Mouse (Mus musculus): Measurements from ENCODE around the gene Sucla2. TPM values are rescaled to one million over a fixed set of nuclear protein-coding genes. Genes with fewer than 3 reads are reported as not detected.
"Not testable (repeated sequence)": the region's sequence is repeated elsewhere in the genome, so short reads cannot be mapped to it uniquely, and the experiment has no call there.

The Sucla2 gene
- polyA plus RNA-seq, 1 experiment: 13.9 TPM

DNA sequence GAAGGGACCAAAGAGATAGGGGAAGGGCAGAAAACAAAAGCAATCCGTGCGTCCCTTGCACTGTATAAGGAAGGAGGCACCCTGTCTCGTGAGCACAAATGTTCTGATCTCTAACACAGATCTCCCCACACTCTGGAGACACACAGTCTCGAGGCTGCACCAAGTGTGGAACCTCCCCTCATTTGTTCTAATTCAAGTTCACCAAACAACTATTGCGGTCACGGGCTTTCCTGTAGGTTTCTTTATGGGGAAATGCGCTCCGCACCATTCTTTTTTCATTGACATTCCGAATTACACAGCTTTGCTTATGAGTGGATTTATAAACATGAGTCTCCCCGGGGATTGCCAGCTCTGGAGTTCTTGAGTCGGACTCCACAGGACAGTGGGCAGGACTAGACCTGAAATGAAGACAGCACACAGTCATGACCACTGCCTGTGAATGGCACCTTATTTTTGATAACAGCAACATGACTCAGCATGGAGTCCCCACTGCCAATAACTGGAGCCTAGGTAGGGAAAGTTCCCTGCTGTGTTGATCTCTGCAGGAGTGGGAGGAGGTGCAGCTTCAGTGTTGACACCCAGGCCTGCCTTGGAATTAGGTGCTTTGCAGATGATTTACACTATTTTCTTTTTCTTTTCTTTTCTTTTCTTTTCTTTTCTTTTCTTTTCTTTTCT, 17.3 kb upstream of the Sucla2 start:
- 31% methylated on average over 11 of the region's 11 CpGs for WGBS
- H3K4me3 ChIP-seq (replicated peaks; ENCODE audit: extremely low read depth, low read depth, low read length): no peak overlapping the region
- no peak for DNase-seq
- peaks cover 15% of the 10 kb centered on the region for H3K4me1 ChIP-seq (ENCODE audit: control insufficient read depth, insufficient read depth, low read length)
- no peak for TF ChIP-seq CTCF (IDR thresholded peaks at IDR 0.05; ENCODE audit: insufficient read depth, low read length)

- DNase-seq: no peak
- WGBS: 77% methylated on average over 6 of the region's 6 CpGs
- Histone ChIP-seq H3K4me3 (replicated peaks; ENCODE audit: extremely low read depth, low read depth, low read length) (no peak overlapping the region), H3K4me1 (ENCODE audit: control insufficient read depth, insufficient read depth, low read length) (peaks cover 13% of the 10 kb centered on the region)
- TF ChIP-seq CTCF (IDR thresholded peaks at IDR 0.05; ENCODE audit: insufficient read depth, low read length) (no peak), POLR2A (IDR thresholded peaks at IDR 0.05; ENCODE audit: borderline replicate concordance, extremely low read depth, low read depth, low read length) (no peak)
Measured at GRCm38 (mm10) chr14:73508630-73509395, 16.3 kb upstream of the Sucla2 start.

- peak; percentile 100 for TF ChIP-seq CTCF (IDR thresholded peaks at IDR 0.05; ENCODE audit: insufficient read depth, low read length)
- peak; percentile 89 for TF ChIP-seq POLR2A (IDR thresholded peaks at IDR 0.05; ENCODE audit: borderline replicate concordance, extremely low read depth, low read depth, low read length)
- Histone ChIP-seq H3K4me3 (replicated peaks; ENCODE audit: extremely low read depth, low read depth, low read length) (peak within 1 kb of the TSS; percentile 85), H3K4me1 (ENCODE audit: control insufficient read depth, insufficient read depth, low read length) (peaks cover 13% of the 10 kb centered on the region)
- DNase-seq: peak; percentile 94
- under 1% methylated on average over 41 of the region's 41 CpGs for WGBS
Measured at GRCm38 (mm10) chr14:73509765-73510423, 15.2 kb upstream of the Sucla2 start, which contains the start of gene Med4. TSS of gene Med4 (plus strand) at chr14:73510025.

DNA sequence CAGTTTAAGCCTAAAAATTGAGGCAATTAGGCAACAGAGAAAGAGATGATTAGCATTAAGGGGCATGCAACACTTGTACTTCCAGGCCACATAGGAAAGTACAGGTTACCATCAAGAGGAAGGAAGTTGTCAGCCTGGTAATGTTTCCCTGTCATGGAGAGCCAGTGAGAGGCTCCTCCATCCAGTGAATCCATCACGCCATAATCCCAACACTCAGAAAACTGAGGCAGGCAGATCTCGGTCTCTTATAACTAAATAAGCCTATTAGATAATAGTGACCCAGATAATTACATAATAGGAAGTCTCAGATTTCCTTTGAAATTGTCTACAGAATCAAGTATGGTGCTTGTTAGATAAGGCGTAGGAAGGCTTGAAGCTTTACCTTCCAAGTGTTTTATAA, 983 bp upstream of the Sucla2 start:
- H3K4me3 ChIP-seq (replicated peaks; ENCODE audit: extremely low read depth, low read depth, low read length): no peak overlapping the region
- WGBS: 46% methylated on average over 3 of the region's 3 CpGs

DNA sequence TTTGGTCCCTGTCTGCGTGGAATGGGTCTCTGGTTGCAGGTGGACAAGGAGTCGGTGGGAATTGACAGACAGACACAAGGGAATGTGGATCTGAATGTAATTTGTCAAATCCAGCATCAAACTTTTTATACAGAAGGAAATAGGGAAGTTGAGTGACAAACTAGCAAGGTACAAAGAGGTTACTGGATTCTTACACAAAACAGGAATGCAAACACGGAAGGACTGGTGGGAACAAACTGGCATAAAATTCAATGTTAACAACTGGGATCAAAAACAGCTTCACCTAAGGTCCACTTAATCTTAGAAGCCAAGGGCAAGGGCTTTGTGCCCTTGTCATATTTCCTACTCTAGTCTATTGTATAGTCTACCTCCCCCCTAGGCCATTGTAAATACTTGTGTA, 3.5 kb downstream of the Sucla2 start:
- not testable (repeated sequence) for H3K4me1 ChIP-seq (ENCODE audit: control insufficient read depth, insufficient read depth, low read length); H3K4me3 ChIP-seq (replicated peaks; ENCODE audit: extremely low read depth, low read depth, low read length); DNase-seq
- WGBS: 77% methylated on average over 3 of the region's 3 CpGs

More for the DNA sequence above, 983 bp upstream of the Sucla2 start:
- H3K4me1 ChIP-seq (ENCODE audit: control insufficient read depth, insufficient read depth, low read length): no peaks in the 10 kb centered on the region
- TF ChIP-seq POLR2A (IDR thresholded peaks at IDR 0.05; ENCODE audit: borderline replicate concordance, extremely low read depth, low read depth, low read length): no peak
- no peak for TF ChIP-seq CTCF (IDR thresholded peaks at IDR 0.05; ENCODE audit: insufficient read depth, low read length)
- DNase-seq: no peak

DNA sequence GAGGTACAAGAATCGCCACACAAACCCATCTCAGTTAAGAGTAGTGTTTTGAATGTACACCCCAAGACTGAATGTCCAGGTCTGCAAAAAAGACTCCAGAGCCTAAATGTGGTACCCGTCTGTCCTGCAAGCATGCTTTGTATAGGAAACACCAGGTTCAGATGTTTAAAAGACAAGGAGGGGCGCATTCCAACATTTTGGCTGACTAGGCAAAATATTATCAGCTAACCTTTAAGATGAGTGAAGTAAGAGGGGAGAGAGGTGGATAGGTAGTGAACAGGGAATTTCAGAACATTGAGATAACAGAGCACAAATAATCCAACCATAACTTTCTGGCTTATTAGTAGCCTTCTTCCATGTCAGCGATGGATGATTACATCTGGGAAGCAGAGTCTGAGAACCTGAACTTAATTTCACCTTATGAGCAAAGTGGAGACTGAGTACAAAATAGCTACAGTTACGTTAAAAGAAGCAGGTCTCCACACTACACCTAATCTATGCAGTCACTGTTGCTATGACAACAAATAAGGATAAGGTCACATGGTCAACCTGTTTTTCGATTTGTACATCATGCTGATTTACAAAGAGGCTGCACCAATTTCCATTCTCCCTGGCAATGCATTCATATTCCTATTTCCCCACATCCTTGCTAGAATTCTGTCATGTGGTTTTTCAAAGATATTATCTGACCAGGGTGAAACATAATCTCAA, 8.8 kb downstream of the Sucla2 start:
- TF ChIP-seq POLR2A (IDR thresholded peaks at IDR 0.05; ENCODE audit: borderline replicate concordance, extremely low read depth, low read depth, low read length) (no peak), CTCF (IDR thresholded peaks at IDR 0.05; ENCODE audit: insufficient read depth, low read length) (no peak)
- Histone ChIP-seq H3K4me1 (ENCODE audit: control insufficient read depth, insufficient read depth, low read length) (no peaks in the 10 kb centered on the region), H3K4me3 (replicated peaks; ENCODE audit: extremely low read depth, low read depth, low read length) (no peak overlapping the region)
- DNase-seq: no peak
- 63% methylated on average over 6 of the region's 6 CpGs for WGBS

- no peak for TF ChIP-seq POLR2A (IDR thresholded peaks at IDR 0.05; ENCODE audit: borderline replicate concordance, extremely low read depth, low read depth, low read length)
- TF ChIP-seq CTCF (IDR thresholded peaks at IDR 0.05; ENCODE audit: insufficient read depth, low read length): no peak
- no peak overlapping the region for H3K4me3 ChIP-seq (replicated peaks; ENCODE audit: extremely low read depth, low read depth, low read length)
- H3K4me1 ChIP-seq (ENCODE audit: control insufficient read depth, insufficient read depth, low read length): no peaks in the 10 kb centered on the region
- no peak for DNase-seq
- 69% methylated on average over 2 of the region's 2 CpGs for WGBS
Measured at GRCm38 (mm10) chr14:73535641-73536040, 10.5 kb downstream of the Sucla2 start.

DNA sequence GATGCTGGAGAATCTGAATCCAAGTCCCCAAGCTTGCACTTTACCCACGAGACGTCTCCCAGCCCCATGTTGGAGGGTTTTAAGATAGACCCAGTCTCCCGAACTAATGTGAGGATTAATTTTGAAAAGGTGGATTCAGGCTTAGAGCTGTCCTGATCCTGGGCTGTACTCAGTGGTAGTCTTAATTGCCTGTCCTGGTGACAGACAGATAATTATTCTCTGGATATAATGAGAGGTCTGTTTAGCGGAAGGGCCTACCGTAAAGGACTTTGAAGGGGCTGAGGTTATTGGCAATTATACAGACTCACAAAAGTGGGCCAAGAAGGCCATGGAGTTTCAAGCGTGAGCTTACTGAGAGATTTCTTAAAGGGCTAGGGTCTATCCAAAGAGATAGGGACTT, 18.7 kb downstream of the Sucla2 start:
- 74% methylated on average over 6 of the region's 6 CpGs for WGBS
- DNase-seq: no peak
- TF ChIP-seq POLR2A (IDR thresholded peaks at IDR 0.05; ENCODE audit: borderline replicate concordance, extremely low read depth, low read depth, low read length): no peak
- no peak for TF ChIP-seq CTCF (IDR thresholded peaks at IDR 0.05; ENCODE audit: insufficient read depth, low read length)
- H3K4me1 ChIP-seq (ENCODE audit: control insufficient read depth, insufficient read depth, low read length): no peaks in the 10 kb centered on the region
- no peak overlapping the region for H3K4me3 ChIP-seq (replicated peaks; ENCODE audit: extremely low read depth, low read depth, low read length)

DNA sequence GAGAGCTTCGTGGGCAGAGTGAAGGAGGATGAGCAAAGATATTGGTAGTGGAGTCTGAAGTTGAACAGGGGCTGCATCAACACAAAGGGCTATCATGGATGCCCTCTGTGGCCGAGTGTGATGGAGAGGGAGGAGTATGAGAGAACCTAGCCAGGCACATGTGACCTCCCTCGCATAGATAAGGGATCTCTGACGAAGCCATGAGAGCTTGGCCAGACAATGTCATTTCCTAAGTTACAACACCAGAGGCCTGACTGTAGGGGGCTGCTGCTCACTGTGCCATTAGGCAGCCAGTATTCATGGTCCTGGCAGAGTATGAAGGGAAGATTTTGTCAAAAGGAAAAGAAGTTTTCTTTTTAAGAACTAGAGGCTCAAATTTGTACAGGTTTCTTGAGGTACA, 21.9 kb downstream of the Sucla2 start:
- H3K4me1 ChIP-seq (ENCODE audit: control insufficient read depth, insufficient read depth, low read length): no peaks in the 10 kb centered on the region; the same call in 1 of the 2 replicates
- H3K4me3 ChIP-seq (replicated peaks; ENCODE audit: extremely low read depth, low read depth, low read length): no peak overlapping the region
- WGBS: 51% methylated on average over 4 of the region's 4 CpGs
- TF ChIP-seq POLR2A (IDR thresholded peaks at IDR 0.05; ENCODE audit: borderline replicate concordance, extremely low read depth, low read depth, low read length) (no peak), CTCF (IDR thresholded peaks at IDR 0.05; ENCODE audit: insufficient read depth, low read length) (no peak)
- DNase-seq: no peak
